Mouse (Mus musculus) MEL (cell line): ENCODE measurements around the gene Tppp3. TPM values are rescaled to one million over a fixed set of nuclear protein-coding genes. Genes with fewer than 3 reads are reported as not detected.

Source experiments
- DNase-seq: peaks from one replicate; pipeline ENCODE4 v3.0.0; 2011; ENCODE audit warnings: low read depth, low spot score
- H3K27ac ChIP-seq: 2 replicates; pipeline ENCODE4 v1.5.1; 2012; ENCODE audit warnings: low read depth, mild to moderate bottlenecking, control low read depth, low read length, moderate library complexity; ENCODE audit not compliant: control insufficient read depth
- H3K27me3 ChIP-seq, 2 experiments: fragments of 150-350 bp in 1 of 2; sonication (generic) in 1 of 2; 2 replicates each; pipeline ENCODE4 v1.6.1; 2012; ENCODE audit warnings: low read length in 2 of 2, mild to moderate bottlenecking in 2 of 2, improper control_type of control experiment in 1 of 2, moderate library complexity in 1 of 2; ENCODE audit not compliant: insufficient read depth in 2 of 2, control insufficient read depth in 1 of 2
- H3K36me3 ChIP-seq, 2 experiments: 2 replicates each; pipeline ENCODE4 v1.6.1; 2012 to 2014; ENCODE audit warnings: low read length in 2 of 2, improper control_type of control experiment in 1 of 2, inconsistent platforms in 1 of 2, mild to moderate bottlenecking in 1 of 2; ENCODE audit not compliant: insufficient read depth in 2 of 2, control insufficient read depth in 1 of 2
- H3K4me1 ChIP-seq, 2 experiments: fragments of 150-350 bp in 1 of 2; sonication (generic) in 1 of 2; 2 replicates each; pipeline ENCODE4 v1.6.1; 2012; ENCODE audit warnings: low read length in 2 of 2, improper control_type of control experiment in 1 of 2, mild to moderate bottlenecking in 1 of 2; ENCODE audit not compliant: insufficient read depth in 2 of 2, control insufficient read depth in 1 of 2
- H3K4me3 ChIP-seq, 2 experiments: fragments of 150-350 bp in 1 of 2; sonication (generic) in 1 of 2; 2 replicates each; pipeline ENCODE4 v1.5.1; 2012; ENCODE audit warnings: low read depth in 2 of 2, low read length in 2 of 2, mild to moderate bottlenecking in 2 of 2, moderate library complexity in 2 of 2, control low read depth in 1 of 2, improper control_type of control experiment in 1 of 2; ENCODE audit not compliant: control insufficient read depth in 1 of 2, insufficient read depth in 1 of 2
- H3K79me2 ChIP-seq: 2 replicates; pipeline ENCODE4 v1.6.1; 2012; ENCODE audit warnings: mild to moderate bottlenecking, low read length, moderate library complexity; ENCODE audit not compliant: control insufficient read depth, poor library complexity, insufficient read depth
- H3K9ac ChIP-seq: 2 replicates; pipeline ENCODE4 v1.6.1; 2012; ENCODE audit warnings: low read depth, mild to moderate bottlenecking, control low read depth, low read length, moderate library complexity; ENCODE audit not compliant: control insufficient read depth, poor library complexity, severe bottlenecking
- H3K9me3 ChIP-seq: fragments of 150-350 bp; sonication (generic); replicated peaks from 2 replicates; pipeline ENCODE4 v1.6.1; 2012; ENCODE audit warnings: mild to moderate bottlenecking, low read length, improper control_type of control experiment, moderate library complexity; ENCODE audit not compliant: insufficient read depth
- CHD1 ChIP-seq: IDR thresholded peaks from 2 replicates; pipeline ENCODE4 v1.6.1; 2012; ENCODE audit warnings: low read depth, mild to moderate bottlenecking, inconsistent platforms, low read length, improper control_type of control experiment
- E2F4 ChIP-seq: IDR thresholded peaks from 2 replicates; pipeline ENCODE4 v1.6.1; 2011; ENCODE audit warnings: low read depth, low read length, improper control_type of control experiment, borderline replicate concordance
- ELF1 ChIP-seq: IDR thresholded peaks from 2 replicates; pipeline ENCODE4 v1.6.1; 2014; ENCODE audit warnings: low read depth, mild to moderate bottlenecking, inconsistent platforms, low read length, improper control_type of control experiment, moderate library complexity
- GABPA ChIP-seq: IDR thresholded peaks from 2 replicates; pipeline ENCODE4 v1.6.1; 2012; ENCODE audit warnings: low read depth, mild to moderate bottlenecking, inconsistent platforms, low read length, improper control_type of control experiment, moderate library complexity
- HCFC1 ChIP-seq: IDR thresholded peaks from 2 replicates; pipeline ENCODE4 v1.6.1; 2012; ENCODE audit warnings: low read depth, mild to moderate bottlenecking, inconsistent platforms, low read length, improper control_type of control experiment, moderate library complexity
- JUND ChIP-seq: IDR thresholded peaks from 2 replicates; pipeline ENCODE4 v1.6.1; 2011; ENCODE audit warnings: low read depth, mild to moderate bottlenecking, improper control_type of control experiment, low read length
- MAFK ChIP-seq: IDR thresholded peaks from 2 replicates; pipeline ENCODE4 v1.6.1; 2011; ENCODE audit warnings: low read depth, mild to moderate bottlenecking, low read length, improper control_type of control experiment, borderline replicate concordance
- MAX ChIP-seq: IDR thresholded peaks from 2 replicates; pipeline ENCODE4 v1.6.1; 2011; ENCODE audit warnings: low read length, improper control_type of control experiment
- MAZ ChIP-seq: IDR thresholded peaks from 2 replicates; pipeline ENCODE4 v1.6.1; 2012; ENCODE audit warnings: low read depth, mild to moderate bottlenecking, inconsistent platforms, low read length, improper control_type of control experiment
- MXI1 ChIP-seq: IDR thresholded peaks from 2 replicates; pipeline ENCODE4 v1.6.1; 2011; ENCODE audit warnings: mild to moderate bottlenecking, low read depth, low read length, improper control_type of control experiment
- NRF1 ChIP-seq: IDR thresholded peaks from 2 replicates; pipeline ENCODE4 v1.6.1; 2014; ENCODE audit warnings: low read depth, mild to moderate bottlenecking, inconsistent platforms, low read length, improper control_type of control experiment, moderate library complexity; ENCODE audit not compliant: poor library complexity, insufficient read depth, severe bottlenecking
- POLR2A ChIP-seq, 2 experiments: IDR thresholded peaks; 2 replicates each; pipeline ENCODE4 v1.6.1; 2011 to 2012; ENCODE audit warnings: low read length in 2 of 2, mild to moderate bottlenecking in 2 of 2, control low read depth in 1 of 2, improper control_type of control experiment in 1 of 2, low read depth in 1 of 2, moderate library complexity in 1 of 2; ENCODE audit not compliant: control insufficient read depth in 1 of 2, insufficient read depth in 1 of 2, poor library complexity in 1 of 2
- POLR2AphosphoS5 ChIP-seq: IDR thresholded peaks from 2 replicates; pipeline ENCODE4 v1.6.1; 2012; ENCODE audit warnings: low read depth, borderline replicate concordance, mild to moderate bottlenecking, inconsistent platforms, low read length, moderate library complexity, mixed read lengths
- RCOR1 ChIP-seq: IDR thresholded peaks from 2 replicates; pipeline ENCODE4 v1.6.1; 2012; ENCODE audit warnings: low read depth, mild to moderate bottlenecking, inconsistent platforms, low read length, improper control_type of control experiment
- TAL1 ChIP-seq: IDR thresholded peaks from 2 replicates; pipeline ENCODE4 v1.6.1; 2012; ENCODE audit warnings: mild to moderate bottlenecking, inconsistent platforms, low read length, moderate library complexity, mixed read lengths
- TCF12 ChIP-seq: IDR thresholded peaks from 2 replicates; pipeline ENCODE4 v1.6.1; 2014; ENCODE audit warnings: low read depth, mild to moderate bottlenecking, inconsistent platforms, low read length, improper control_type of control experiment, moderate library complexity
- USF1 ChIP-seq: IDR thresholded peaks from 2 replicates; pipeline ENCODE4 v1.6.1; 2014; ENCODE audit warnings: low read depth, mild to moderate bottlenecking, inconsistent platforms, low read length, improper control_type of control experiment, moderate library complexity
- ZC3H11A ChIP-seq: IDR thresholded peaks from 2 replicates; pipeline ENCODE4 v1.6.1; 2012; ENCODE audit warnings: low read depth, mild to moderate bottlenecking, inconsistent platforms, low read length, improper control_type of control experiment
- ZKSCAN1 ChIP-seq: IDR thresholded peaks from 2 replicates; pipeline ENCODE4 v1.6.1; 2012; ENCODE audit warnings: low read depth, mild to moderate bottlenecking, inconsistent platforms, low read length, improper control_type of control experiment, moderate library complexity
- ZMIZ1 ChIP-seq: IDR thresholded peaks from 2 replicates; pipeline ENCODE4 v1.6.1; 2012; ENCODE audit warnings: low read depth, mild to moderate bottlenecking, inconsistent platforms, low read length, improper control_type of control experiment, moderate library complexity
- polyA plus RNA-seq, 2 experiments: library from polyadenylated mRNA; stranded (reverse) in 1 of 2; unstranded in 1 of 2; fragments of >175 nt in 1 of 2; fragments of >200 nt in 1 of 2; gene quantifications; 2 replicates each; pipeline versions ENCODE4 v1.2.1 to v1.2.4; 2012; ENCODE audit warnings: low replicate concordance in 2 of 2, low read depth in 1 of 2; ENCODE audit not compliant: insufficient read length in 2 of 2, insufficient read depth in 1 of 2, missing spikeins in 1 of 2
- total RNA-seq: library from RNA; depleted of rRNA; stranded (reverse); fragments of 300-350 nt; gene quantifications from 2 replicates; pipeline ENCODE4 v1.2.3, GENCODE M21; 2012

Gene Tppp3
- total and polyA plus RNA-seq, 3 experiments = 0.81 to 1.7 TPM; not detected in 1

- no peaks in the 10 kb centered on the region for H3K27me3 ChIP-seq
- no peak overlapping the region for H3K4me3 ChIP-seq
- no peak for DNase-seq
- peaks cover 4 to 15% of the 10 kb centered on the region in 2 experiments for H3K4me1 ChIP-seq
- H3K36me3 ChIP-seq = peaks cover 0 to 5% of the 10 kb centered on the region in 2 experiments; a peak in 2 of 4 replicates
- peaks cover 4% of the 10 kb centered on the region for H3K79me2 ChIP-seq
- no peaks in the 10 kb centered on the region for H3K9me3 ChIP-seq
- no peak for TF ChIP-seq HCFC1
- TF ChIP-seq RCOR1 = no peak
- no peak for TF ChIP-seq ELF1
- no peak for TF ChIP-seq JUND
- TF ChIP-seq ZC3H11A = no peak
- TF ChIP-seq TCF12 = no peak
- TF ChIP-seq GABPA = no peak
- TF ChIP-seq CHD1 = no peak
- no peak for TF ChIP-seq E2F4
- no peak overlapping the region for H3K27ac ChIP-seq
- H3K9ac ChIP-seq = no peak overlapping the region
Measured at GRCm38 (mm10) chr8:105493495-105493894, 22.2 kb upstream of the Tppp3 start.

GRCm38 (mm10) chr8:105489281-105489680, 18.0 kb upstream of the Tppp3 start:
- no peaks in the 10 kb centered on the region for H3K9me3 ChIP-seq
- no peaks in the 10 kb centered on the region for H3K36me3 ChIP-seq
- no peak overlapping the region for H3K4me3 ChIP-seq
- DNase-seq = no peak
- TF ChIP-seq JUND (no peak), POLR2AphosphoS5 (no peak), E2F4 (no peak), TAL1 (no peak), MAZ (no peak), ZMIZ1 (no peak), NRF1 (no peak)
- no peaks in the 10 kb centered on the region for H3K79me2 ChIP-seq
- no peak overlapping the region for H3K9ac ChIP-seq
- peaks cover 0 to 6% of the 10 kb centered on the region in 2 experiments; a peak in 2 of 4 replicates for H3K4me1 ChIP-seq
- no peak overlapping the region for H3K27ac ChIP-seq
- H3K27me3 ChIP-seq = no peaks in the 10 kb centered on the region

GRCm38 (mm10) chr8:105488082-105488481, 16.8 kb upstream of the Tppp3 start:
- Histone ChIP-seq H3K27ac (no peak overlapping the region), H3K9ac (no peak overlapping the region), H3K4me1 (peaks cover 0 to 6% of the 10 kb centered on the region in 2 experiments; a peak in 2 of 4 replicates), H3K4me3 (no peak overlapping the region), H3K9me3 (no peaks in the 10 kb centered on the region), H3K79me2 (no peaks in the 10 kb centered on the region), H3K36me3 (no peaks in the 10 kb centered on the region), H3K27me3 (no peaks in the 10 kb centered on the region)
- DNase-seq = no peak
- TF ChIP-seq MAX (no peak), TCF12 (no peak), POLR2A (IDR thresholded peaks at IDR 0.05; ENCODE audit: control insufficient read depth in 1 of 2, insufficient read depth in 1 of 2, low read depth in 1 of 2, low read length in 2 of 2, poor library complexity in 1 of 2) (no peak), MAFK (no peak), MXI1 (no peak), USF1 (no peak), ZKSCAN1 (no peak)
